Mouse (Mus musculus) small intestine, adult 2 months (tissue): Measurements from ENCODE around the gene Dazap1. TPM values are rescaled to one million over a fixed set of nuclear protein-coding genes. Genes with fewer than 3 reads are reported as not detected.
A peak's percentile ranks its signal among the peaks of the same experiment; 100 is the strongest.

ENCODE experiments used
- H3K27ac ChIP-seq: fragments of 200-500 bp; 2 replicates; pipeline ENCODE4 v1.5.1; 2012; ENCODE audit warnings: low read depth, low read length, control low read depth, inconsistent platforms; ENCODE audit not compliant: insufficient read depth
- H3K27me3 ChIP-seq: fragments of 200-500 bp; 2 replicates; pipeline ENCODE4 v1.6.1; 2012; ENCODE audit warnings: mild to moderate bottlenecking, moderate library complexity, low read length, inconsistent platforms; ENCODE audit not compliant: control insufficient read depth, insufficient read depth
- H3K36me3 ChIP-seq: fragments of 200-500 bp; 2 replicates; pipeline ENCODE4 v1.6.1; 2012; ENCODE audit warnings: mild to moderate bottlenecking, low read length, control low read depth, inconsistent platforms; ENCODE audit not compliant: control insufficient read depth, insufficient read depth
- H3K4me1 ChIP-seq: fragments of 200-500 bp; 2 replicates; pipeline ENCODE4 v1.6.1; 2012; ENCODE audit warnings: low read length, inconsistent platforms, mixed read lengths; ENCODE audit not compliant: control insufficient read depth, insufficient read depth, insufficient read length
- H3K4me3 ChIP-seq: fragments of 200-500 bp; 2 replicates; pipeline ENCODE4 v1.5.1; 2012; ENCODE audit warnings: low read depth, mild to moderate bottlenecking, control low read depth, inconsistent platforms, low read length, moderate library complexity
- CTCF ChIP-seq: fragments of 200-500 bp; IDR thresholded peaks from 2 replicates; pipeline ENCODE4 v1.5.1; 2012; ENCODE audit warnings: low read depth, mild to moderate bottlenecking, control low read depth, inconsistent platforms, low read length, moderate library complexity, mixed read lengths; ENCODE audit not compliant: insufficient replicate concordance, insufficient read length; ENCODE audit errors: extremely low read depth
- POLR2A ChIP-seq: fragments of 200-500 bp; IDR thresholded peaks from 2 replicates; pipeline ENCODE4 v1.6.1; 2012; ENCODE audit warnings: low read depth, mild to moderate bottlenecking, control low read depth, inconsistent platforms, low read length, moderate library complexity
- WGBS: fragments of 180-500 bp; shearing (Covaris S2); methylation state at CpG from one replicate; pipeline ENCODE4 v1.1.7; 2018; 5-methylcytosine and 5-hydroxymethylcytosine counted together
- polyA plus RNA-seq: library from polyadenylated mRNA; depleted of rRNA; stranded (reverse); fragments of >200 nt; gene quantifications from 2 replicates; pipeline ENCODE4 v1.2.3, GENCODE M21; 2012

Dazap1 gene
- polyA plus RNA-seq, 1 experiment: 89.3 TPM

- under 1% methylated on average over 14 of the region's 14 CpGs for WGBS
- peak; percentile 44; the same call in 1 of the 2 replicates for TF ChIP-seq POLR2A
- no peak for TF ChIP-seq CTCF
- Histone ChIP-seq H3K4me1 (peaks cover 23% of the 10 kb centered on the region), H3K27ac (peak overlapping the region; percentile 99), H3K4me3 (peak overlapping the region; percentile 66), H3K27me3 (no peaks in the 10 kb centered on the region), H3K36me3 (peaks cover 9% of the 10 kb centered on the region)
Measured at GRCm38 (mm10) chr10:80261585-80261968, 291 bp downstream of the Dazap1 start.

DNA sequence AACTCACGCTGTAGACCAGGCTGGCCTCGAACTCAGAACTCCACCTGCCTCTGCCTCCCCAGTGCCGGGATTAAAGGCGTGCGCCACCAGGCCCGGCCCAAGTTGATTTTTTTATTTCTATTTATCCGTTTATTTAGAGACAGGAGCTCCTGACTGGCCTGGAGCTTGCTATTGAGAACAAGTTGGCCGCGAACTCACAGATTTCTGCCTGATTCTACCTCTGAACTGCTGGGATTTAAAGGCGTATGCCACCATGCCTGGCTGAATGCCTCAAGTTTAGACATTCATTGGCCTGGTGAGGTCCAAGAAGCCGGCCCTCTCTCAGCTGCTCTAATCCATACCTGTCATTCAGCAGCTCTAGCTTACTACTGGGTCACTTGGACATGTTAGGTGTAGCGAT is 883 bp downstream of the Dazap1 start:
- peak overlapping the region; percentile 66; the same call in 1 of the 2 replicates for H3K4me3 ChIP-seq
- no peak for TF ChIP-seq POLR2A
- no peak for TF ChIP-seq CTCF
- H3K4me1 ChIP-seq: peaks cover 23% of the 10 kb centered on the region
- H3K36me3 ChIP-seq: peaks cover 5% of the 10 kb centered on the region
- H3K27me3 ChIP-seq: no peaks in the 10 kb centered on the region
- WGBS: 47% methylated on average over 12 of the region's 12 CpGs
- 0 out of 2 replicates have a peak overlapping the region, but pooled peaks have one; percentile 1 for H3K27ac ChIP-seq

- WGBS: 90% methylated on average over 10 of the region's 10 CpGs
- no peak overlapping the region for H3K27ac ChIP-seq
Measured at GRCm38 (mm10) chr10:80262776-80263365, 1.6 kb downstream of the Dazap1 start.

DNA sequence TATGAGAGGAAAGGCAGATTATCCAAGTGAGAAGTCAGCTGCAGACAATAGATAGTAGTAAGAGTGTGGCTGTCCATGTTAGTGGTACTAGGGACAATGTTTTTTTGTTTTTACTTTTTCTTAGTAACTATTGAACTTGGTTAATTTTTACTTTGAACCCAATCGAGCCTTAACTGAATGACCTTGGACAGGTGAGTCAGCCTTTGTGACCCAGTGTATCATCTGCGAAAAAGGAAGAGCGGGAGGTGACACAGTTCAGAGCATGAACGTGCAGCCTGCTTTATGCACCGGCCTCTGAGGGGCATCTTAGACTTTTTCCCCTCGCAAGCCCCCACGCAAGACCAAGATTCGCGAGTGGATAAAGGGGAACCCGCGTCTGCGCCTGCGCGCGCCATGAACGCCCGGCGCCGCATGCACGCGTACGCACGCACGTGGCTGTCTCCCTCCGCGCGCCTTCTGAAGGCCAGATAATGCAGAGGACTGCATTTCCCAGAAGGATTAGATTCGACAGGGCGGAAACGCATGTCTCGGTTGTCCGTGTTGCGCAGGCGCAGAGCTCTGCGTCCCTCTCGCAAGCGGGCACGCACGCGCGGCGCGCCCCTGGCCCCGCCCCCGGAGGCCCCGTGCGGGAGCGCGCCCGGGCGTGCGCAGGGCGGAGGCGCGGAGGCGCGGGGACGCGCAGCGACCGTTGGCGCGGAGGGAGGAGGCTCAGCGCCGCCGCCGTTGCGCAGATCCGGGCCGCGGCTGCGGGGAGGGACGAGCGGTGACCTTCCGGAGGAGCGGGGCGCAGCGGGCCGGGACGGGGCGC is 3.3 kb downstream of the Dazap1 start:
- no peak for TF ChIP-seq CTCF
- peak; percentile 63; the same call in 1 of the 2 replicates for TF ChIP-seq POLR2A
- no peaks in the 10 kb centered on the region for H3K27me3 ChIP-seq
- H3K27ac ChIP-seq: peak overlapping the region; percentile 75
- peaks cover 5% of the 10 kb centered on the region; the same call in 1 of the 2 replicates for H3K36me3 ChIP-seq
- under 1% methylated on average over 81 of the region's 81 CpGs for WGBS
- H3K4me3 ChIP-seq: peak overlapping the region; percentile 93
- peaks cover 32% of the 10 kb centered on the region for H3K4me1 ChIP-seq

More at GRCm38 (mm10) chr10:80262776-80263365, 1.6 kb downstream of the Dazap1 start:
- no peaks in the 10 kb centered on the region for H3K27me3 ChIP-seq
- no peak overlapping the region for H3K4me3 ChIP-seq
- H3K4me1 ChIP-seq: peaks cover 28% of the 10 kb centered on the region
- H3K36me3 ChIP-seq: peaks cover 8% of the 10 kb centered on the region; the same call in 1 of the 2 replicates
- TF ChIP-seq POLR2A (no peak), CTCF (no peak)

DNA sequence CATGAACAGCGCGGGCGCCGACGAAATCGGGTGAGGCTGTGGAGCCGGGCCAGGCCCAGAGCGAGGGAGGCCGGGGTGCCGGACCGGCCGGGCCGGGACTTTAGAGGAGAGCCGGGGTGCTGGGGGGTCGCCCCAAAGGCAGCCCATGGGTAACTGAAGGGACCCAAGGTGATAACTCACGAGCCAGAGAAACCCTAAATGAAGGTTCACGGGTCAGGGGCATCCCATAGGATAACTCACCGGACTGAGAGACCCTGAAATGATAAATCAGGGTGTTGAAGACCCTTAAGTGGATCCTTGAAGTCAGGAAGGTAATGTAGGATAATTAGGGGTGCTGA is 3.8 kb downstream of the Dazap1 start:
- Histone ChIP-seq H3K27ac (peak overlapping the region; percentile 75), H3K27me3 (no peaks in the 10 kb centered on the region), H3K4me3 (peak overlapping the region; percentile 93), H3K4me1 (peaks cover 30% of the 10 kb centered on the region; the same call in 1 of the 2 replicates), H3K36me3 (peaks cover 5% of the 10 kb centered on the region; the same call in 1 of the 2 replicates)
- under 1% methylated on average over 18 of the region's 18 CpGs for whole genome bisulfite sequencing
- no peak for TF ChIP-seq CTCF
- TF ChIP-seq POLR2A: no peak

- H3K4me1 ChIP-seq: peaks cover 46% of the 10 kb centered on the region
- 54% methylated on average over 2 of the region's 2 CpGs for WGBS
- peak overlapping the region; percentile 88 for H3K27ac ChIP-seq
- TF ChIP-seq POLR2A (no peak), CTCF (no peak)
- no peak overlapping the region for H3K4me3 ChIP-seq
- peaks cover 18% of the 10 kb centered on the region for H3K36me3 ChIP-seq
- no peaks in the 10 kb centered on the region for H3K27me3 ChIP-seq
Measured at GRCm38 (mm10) chr10:80270099-80270498, 8.8 kb downstream of the Dazap1 start.

- peak overlapping the region; percentile 88 for H3K27ac ChIP-seq
- 12% methylated on average over 6 of the region's 6 CpGs for WGBS
- H3K4me3 ChIP-seq: no peak overlapping the region
- H3K27me3 ChIP-seq: no peaks in the 10 kb centered on the region
- H3K36me3 ChIP-seq: peaks cover 20% of the 10 kb centered on the region
- TF ChIP-seq POLR2A: no peak
- no peak for TF ChIP-seq CTCF
- H3K4me1 ChIP-seq: peaks cover 45% of the 10 kb centered on the region
Measured at GRCm38 (mm10) chr10:80270734-80271181, 9.5 kb downstream of the Dazap1 start.
